Mouse (Mus musculus) neural tube, embryonic 10.5 days (tissue): ENCODE measurements around the gene Fam155a.

Experiments used
- DNase-seq: peaks from one replicate; pipeline ENCODE4 v3.0.0-alpha.2; 2017; ENCODE audit warnings: low spot score; ENCODE audit errors: extremely low spot score

Gene Fam155a

GRCm38 (mm10) chr8:9494225-9494598 is 276.7 kb downstream of the Fam155a start:
- DNase-seq = no peak

GRCm38 (mm10) chr8:9493557-9494224 is 277.3 kb downstream of the Fam155a start:
- no peak for DNase-seq

- DNase-seq = no peak
These were observed 288.4 kb downstream of the Fam155a start for GRCm38 (mm10) chr8:9482565-9482964.

- no peak for DNase-seq
These were observed 299.7 kb downstream of the Fam155a start for GRCm38 (mm10) chr8:9471290-9471689.

- no peak for DNase-seq
These were observed 300.8 kb downstream of the Fam155a start for GRCm38 (mm10) chr8:9470114-9470513.

- no peak for DNase-seq
These were observed 309.9 kb downstream of the Fam155a start for GRCm38 (mm10) chr8:9461111-9461510.

GRCm38 (mm10) chr8:9460707-9461106 is 310.3 kb downstream of the Fam155a start:
- no peak for DNase-seq

GRCm38 (mm10) chr8:9458614-9459013 is 312.3 kb downstream of the Fam155a start:
- DNase-seq = no peak

GRCm38 (mm10) chr8:9455138-9455537 is 315.8 kb downstream of the Fam155a start:
- DNase-seq = no peak

- DNase-seq = no peak
These were observed 317.2 kb downstream of the Fam155a start for GRCm38 (mm10) chr8:9453742-9454141.

- DNase-seq = no peak
These were observed 319.4 kb downstream of the Fam155a start for GRCm38 (mm10) chr8:9451543-9451942.

- DNase-seq = no peak
These were observed 322.3 kb downstream of the Fam155a start for GRCm38 (mm10) chr8:9448613-9449012.

- no peak for DNase-seq
These were observed 333.1 kb downstream of the Fam155a start for GRCm38 (mm10) chr8:9437822-9438221.

- DNase-seq = no peak
These were observed 335.5 kb downstream of the Fam155a start for GRCm38 (mm10) chr8:9435501-9435900.

- DNase-seq = no peak
These were observed 338.2 kb downstream of the Fam155a start for GRCm38 (mm10) chr8:9432635-9433372.

- DNase-seq = no peak
These were observed 342.1 kb downstream of the Fam155a start for GRCm38 (mm10) chr8:9428846-9429245.

GRCm38 (mm10) chr8:9424069-9424468 is 346.9 kb downstream of the Fam155a start:
- DNase-seq = no peak

GRCm38 (mm10) chr8:9423590-9423989 is 347.4 kb downstream of the Fam155a start:
- DNase-seq = no peak

GRCm38 (mm10) chr8:9423184-9423583 is 347.8 kb downstream of the Fam155a start:
- no peak for DNase-seq

GRCm38 (mm10) chr8:9418856-9419800 is 351.8 kb downstream of the Fam155a start:
- no peak for DNase-seq

- no peak for DNase-seq
These were observed 354.8 kb downstream of the Fam155a start for GRCm38 (mm10) chr8:9416189-9416588.

- DNase-seq = no peak
These were observed 362.5 kb downstream of the Fam155a start for GRCm38 (mm10) chr8:9408480-9408879.
